Mouse (Mus musculus) cerebellum, adult 8-10 months (tissue): ENCODE measurements around the gene Fosl2.

Experiments used
- DNase-seq: peaks from one replicate; pipeline ENCODE4 v3.0.0; 2022

Gene Fosl2

DNA sequence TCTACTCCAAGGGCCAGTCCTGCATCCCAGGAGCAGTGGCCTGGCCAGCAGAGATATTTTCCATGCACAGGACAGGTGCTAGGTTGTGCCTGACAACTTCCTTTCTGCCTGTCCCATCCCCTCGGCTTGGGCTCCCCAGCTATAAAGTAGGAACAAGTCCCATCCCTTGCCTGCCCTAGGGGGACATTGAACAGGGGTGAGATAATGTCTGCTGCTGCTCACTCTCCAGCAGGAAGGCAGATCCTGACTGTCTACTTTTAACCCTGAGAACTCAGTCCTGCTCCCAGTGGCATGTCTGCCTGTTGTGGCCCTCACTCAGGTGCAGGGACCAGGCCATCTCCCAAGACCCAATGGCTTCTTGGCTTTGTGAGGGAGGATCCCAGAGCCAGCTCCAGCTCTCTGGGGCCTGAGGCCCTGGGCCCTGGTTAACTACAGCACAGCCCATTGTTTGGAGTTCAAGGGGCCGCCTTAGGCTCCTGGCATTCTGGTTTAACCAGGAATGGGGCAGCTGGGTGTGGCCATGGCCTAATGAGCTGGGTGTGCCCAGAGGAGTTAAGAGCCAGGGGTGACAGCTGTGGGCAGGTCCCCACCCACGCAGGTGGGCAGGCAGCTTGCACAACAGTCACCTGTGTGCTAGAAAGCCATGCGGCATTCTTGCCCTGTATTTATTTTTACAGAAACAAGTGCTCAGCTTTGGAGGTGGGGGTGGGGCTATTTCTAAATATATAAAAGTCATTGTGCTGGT lies 47.5 kb downstream of the Fosl2 start:
- DNase-seq: no peak

DNA sequence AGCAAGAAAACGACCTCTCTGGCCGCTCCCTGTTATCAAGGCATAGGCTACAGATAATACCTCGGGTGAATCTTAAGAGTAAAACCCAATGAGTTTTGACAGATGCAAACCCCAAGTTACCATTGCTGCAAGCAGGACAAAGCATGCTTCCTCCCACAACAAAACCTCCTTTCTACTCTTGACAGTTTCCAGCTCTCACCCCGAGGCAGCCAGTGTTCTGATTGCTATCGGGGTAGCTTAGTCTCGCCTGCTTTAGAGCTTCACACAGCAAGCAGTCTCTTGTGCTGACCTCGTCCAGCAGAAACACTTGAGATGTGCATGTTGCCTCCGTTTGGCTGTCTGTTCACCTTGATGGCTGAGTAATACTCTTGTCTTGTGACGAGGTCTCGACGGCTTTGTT lies 52.1 kb downstream of the Fosl2 start:
- DNase-seq: no peak

GRCm38 (mm10) chr5:32191259-32191658 lies 55.7 kb downstream of the Fosl2 start:
- no peak for DNase-seq

GRCm38 (mm10) chr5:32192016-32192845 lies 56.6 kb downstream of the Fosl2 start:
- no peak for DNase-seq

DNA sequence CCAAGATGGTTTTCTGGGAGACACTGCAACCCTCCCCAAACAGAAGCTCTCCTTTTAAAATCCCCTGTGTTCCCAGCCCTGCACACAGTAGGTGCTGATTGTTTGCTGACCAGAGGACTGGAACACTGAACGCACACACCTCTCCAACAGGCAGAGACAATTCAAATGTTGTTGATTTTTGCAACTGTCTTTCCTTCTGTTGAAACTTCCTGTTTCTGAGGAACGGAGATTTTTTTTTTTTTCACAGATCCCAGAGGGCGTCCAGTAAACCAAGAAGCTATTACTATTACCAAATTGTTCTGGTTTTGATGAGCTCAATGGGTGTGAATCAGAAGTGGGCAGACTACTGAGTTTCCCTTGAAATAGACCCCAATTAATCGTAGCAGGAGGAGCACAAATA lies 58.6 kb downstream of the Fosl2 start:
- DNase-seq: no peak

GRCm38 (mm10) chr5:32195857-32196609 lies 60.4 kb downstream of the Fosl2 start:
- DNase-seq: no peak

DNA sequence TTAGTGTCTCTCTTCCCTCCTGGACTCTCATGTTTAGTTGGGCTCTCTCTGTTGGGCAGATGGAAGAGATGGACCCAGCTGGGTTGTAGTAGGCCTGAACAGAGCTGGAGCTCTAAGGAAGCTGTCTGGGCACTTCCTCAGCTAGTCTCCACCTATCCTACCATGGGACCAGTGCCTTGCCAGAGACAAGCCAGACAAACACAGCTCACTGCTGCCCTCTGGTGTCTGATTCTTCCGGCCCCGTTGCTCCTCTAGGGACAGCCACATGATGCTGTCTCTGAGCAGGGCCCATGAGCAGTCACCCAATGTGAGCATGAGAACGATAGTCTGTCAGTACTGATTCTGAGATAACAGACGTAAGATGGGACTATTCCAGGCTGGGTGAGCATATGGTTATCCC lies 62.1 kb downstream of the Fosl2 start:
- DNase-seq: peak; percentile 75

DNA sequence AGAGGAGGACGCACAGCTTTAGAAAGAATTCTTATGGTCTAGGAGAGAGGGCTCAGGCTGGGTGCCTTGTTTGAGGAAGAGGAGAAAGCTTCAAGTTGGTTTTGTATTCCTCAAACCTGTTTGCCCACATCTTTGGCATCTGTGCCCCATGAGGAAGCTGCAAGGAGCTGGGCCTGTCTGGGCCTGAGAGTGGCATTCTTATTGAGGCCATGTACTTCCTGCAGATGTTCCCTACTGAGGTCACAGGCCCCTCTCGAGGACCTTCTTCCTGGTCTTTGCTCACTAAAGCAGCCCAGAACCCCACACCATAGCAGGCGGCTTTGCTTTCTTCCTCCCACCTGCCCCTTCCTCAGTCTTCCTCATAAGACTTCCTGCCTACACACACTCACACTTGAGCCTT lies 63.5 kb downstream of the Fosl2 start:
- DNase-seq: no peak

DNA sequence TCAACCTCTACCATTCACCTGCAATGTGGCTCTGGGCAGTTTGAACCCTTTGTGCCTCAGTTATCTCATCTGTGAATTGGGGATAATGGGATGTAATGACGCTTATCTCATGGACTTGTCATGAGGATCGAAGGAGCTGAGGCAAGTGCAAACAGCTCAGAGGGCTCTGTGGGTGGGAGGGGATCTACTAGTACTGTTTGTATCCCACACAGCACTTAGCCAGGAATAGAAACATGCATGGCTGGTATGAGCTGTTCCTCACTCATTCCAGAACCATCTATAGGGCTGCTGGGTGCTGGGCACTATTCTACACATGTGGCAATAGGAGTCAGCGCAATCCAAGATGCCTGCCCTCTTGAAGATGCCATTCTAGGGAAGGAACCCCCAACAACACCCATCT lies 64.0 kb downstream of the Fosl2 start:
- no peak for DNase-seq

DNA sequence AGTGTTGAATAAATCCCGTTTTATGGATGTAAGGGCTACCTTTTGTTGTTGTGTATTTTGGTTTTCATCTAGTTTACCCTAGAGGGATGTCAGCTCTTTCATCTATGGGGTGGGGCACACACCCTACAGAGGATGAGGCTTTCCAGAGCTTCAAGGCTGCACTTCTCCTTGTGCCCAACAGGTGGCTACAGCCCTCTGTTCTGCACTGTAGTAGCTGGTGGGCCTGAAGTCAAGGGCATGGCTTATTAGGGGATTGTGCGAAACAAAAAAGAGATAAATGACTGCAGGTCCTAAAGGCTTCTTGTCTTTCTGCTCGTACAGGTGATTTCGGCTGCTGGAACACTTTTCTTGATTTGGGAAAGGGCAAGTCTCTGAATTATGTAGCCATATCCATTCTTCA lies 69.1 kb downstream of the Fosl2 start:
- DNase-seq: no peak

DNA sequence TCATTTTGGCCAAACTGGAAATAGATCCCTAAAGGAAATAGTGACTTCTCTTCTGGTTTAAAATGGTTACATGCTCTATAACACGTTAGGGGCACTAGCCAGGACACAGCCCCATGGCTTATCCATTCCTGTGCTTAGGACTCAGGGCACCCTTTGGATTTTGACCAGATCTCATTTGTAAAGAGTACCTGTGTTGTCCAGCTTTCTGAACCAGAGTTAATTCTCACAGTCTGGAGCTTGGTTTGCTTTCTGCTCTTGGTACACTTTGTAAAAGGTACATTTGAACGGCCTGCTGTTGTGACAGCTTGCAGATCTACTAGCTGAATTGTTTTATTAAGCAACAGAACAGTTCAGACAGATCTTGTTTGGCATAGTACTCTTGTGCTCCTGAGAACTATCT lies 71.1 kb downstream of the Fosl2 start:
- no peak for DNase-seq
